Mouse (Mus musculus) embryonic facial prominence, embryonic 13.5 days (tissue): ENCODE measurements around the gene C130050O18Rik. TPM values are rescaled to one million over a fixed set of nuclear protein-coding genes. Genes with fewer than 3 reads are reported as not detected.

Source experiments
- ATAC-seq: fragments of 200-750 bp; cut with Nextera tagmentation; 2 replicates; pipeline ENCODE4 v1.8.0; 2017; ENCODE audit warnings: low read depth; ENCODE audit not compliant: insufficient number of reproducible peaks, insufficient read depth, low FRiP score, low TSS enrichment
- H3K27ac ChIP-seq: fragments of 300-500 bp; sonication (generic); 2 replicates; pipeline ENCODE4 v1.5.1; 2015; ENCODE audit warnings: moderate library complexity, mild to moderate bottlenecking, inconsistent platforms
- H3K27me3 ChIP-seq: fragments of 300-500 bp; sonication (generic); 2 replicates; pipeline ENCODE4 v1.6.1; 2015; ENCODE audit warnings: mild to moderate bottlenecking, inconsistent platforms
- H3K36me3 ChIP-seq: fragments of 300-500 bp; sonication (generic); 2 replicates; pipeline ENCODE4 v1.6.1; 2015; ENCODE audit warnings: mild to moderate bottlenecking, inconsistent platforms
- H3K4me1 ChIP-seq: fragments of 300-500 bp; sonication (generic); 2 replicates; pipeline ENCODE4 v1.6.1; 2015; ENCODE audit warnings: inconsistent platforms
- H3K4me2 ChIP-seq: fragments of 300-500 bp; sonication (generic); 2 replicates; pipeline ENCODE4 v1.6.1; 2015; ENCODE audit warnings: moderate library complexity, mild to moderate bottlenecking, inconsistent platforms
- H3K4me3 ChIP-seq: fragments of 300-500 bp; sonication (generic); 2 replicates; pipeline ENCODE4 v1.5.1; 2015; ENCODE audit warnings: mild to moderate bottlenecking, inconsistent platforms
- H3K9ac ChIP-seq: fragments of 300-500 bp; sonication (generic); 2 replicates; pipeline ENCODE4 v1.6.1; 2015; ENCODE audit warnings: mild to moderate bottlenecking, inconsistent platforms
- H3K9me3 ChIP-seq: fragments of 300-500 bp; sonication (generic); 2 replicates; pipeline ENCODE4 v1.6.1; 2016; ENCODE audit warnings: inconsistent platforms
- WGBS: fragments of 180-500 bp; shearing (Covaris S2); methylation state at CpG from one replicate; pipeline ENCODE4 v1.1.7; 2015; ENCODE audit warnings: mixed read lengths; 5-methylcytosine and 5-hydroxymethylcytosine counted together
- microRNA counts: library from miRNA; unstranded; fragments of <30 nt; microRNA quantifications from one replicate; lab custom pipeline; 2016
- microRNA-seq: library from miRNA; unstranded; fragments of <30 nt; microRNA quantifications from one replicate; pipeline ENCODE4, GENCODE M21; 2016
- polyA plus RNA-seq: library from polyadenylated mRNA; unstranded; fragments of >200 nt; fragmentation: Nextera tagmentation; extraction: Ambion mirVana; gene quantifications from 2 replicates; pipeline ENCODE4 v1.2.1, GENCODE M21; 2015

C130050O18Rik gene
- polyA plus RNA-seq, 1 experiment from 2014 or later = 3.1 TPM

DNA sequence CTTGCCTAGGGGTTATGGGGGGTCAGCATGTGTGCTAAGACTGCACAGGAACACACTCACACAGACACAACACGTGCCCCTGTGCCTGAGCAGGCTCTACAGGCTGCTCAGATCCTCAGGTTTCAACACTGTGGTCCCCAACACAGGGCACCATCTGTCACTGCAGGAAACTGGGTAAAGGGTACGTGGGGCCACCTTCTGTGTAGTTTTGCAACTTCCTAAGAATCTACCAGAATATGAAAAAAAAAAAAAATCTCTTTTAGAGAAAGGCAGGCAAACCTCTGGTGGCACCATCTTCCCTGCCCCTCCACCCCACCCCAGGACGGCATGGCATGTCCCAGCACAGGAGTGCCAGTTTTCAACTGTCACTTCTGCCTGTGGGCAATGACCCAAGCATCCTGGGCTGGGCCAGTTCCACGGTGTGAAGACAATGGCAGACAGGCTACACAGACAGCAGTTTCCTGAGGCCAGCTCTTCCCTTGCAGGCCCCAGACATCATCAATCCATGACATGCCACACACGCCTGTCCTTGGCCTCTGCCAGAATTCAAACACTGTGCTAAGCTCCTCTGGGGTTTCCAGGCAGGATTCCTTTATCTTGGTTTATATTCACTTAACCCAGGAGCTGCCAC lies 44.2 kb downstream of the C130050O18Rik start:
- ATAC-seq = no peak
- H3K4me3 ChIP-seq = no peak overlapping the region
- H3K36me3 ChIP-seq = peaks cover 11% of the 10 kb centered on the region
- H3K27ac ChIP-seq = no peak overlapping the region
- H3K4me2 ChIP-seq = no peak overlapping the region
- H3K9ac ChIP-seq = peak overlapping the region; percentile 49; the same call in 1 of the 2 replicates
- H3K4me1 ChIP-seq = peaks cover 7% of the 10 kb centered on the region
- H3K27me3 ChIP-seq = no peaks in the 10 kb centered on the region
- H3K9me3 ChIP-seq = no peaks in the 10 kb centered on the region
- 55% methylated on average over 5 of the region's 5 CpGs for WGBS

DNA sequence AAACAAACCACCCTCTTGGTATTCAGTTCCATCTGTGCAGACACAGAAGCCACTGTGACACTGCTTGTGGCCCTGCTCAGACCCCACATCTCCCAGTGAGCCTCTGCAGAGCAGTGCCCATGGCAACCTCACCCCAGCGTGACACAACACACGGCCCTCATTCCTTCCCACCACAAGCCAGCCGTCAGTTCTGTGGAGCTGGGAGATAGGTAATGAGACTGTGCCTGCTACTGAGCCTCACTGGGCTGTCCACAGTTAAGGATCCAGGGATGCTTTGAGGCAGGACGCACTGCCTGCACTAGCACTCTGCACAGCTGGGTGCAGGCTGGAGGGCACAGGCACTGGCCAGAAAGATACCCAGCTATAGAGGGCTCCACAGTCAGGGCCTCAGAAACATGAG lies 44.8 kb downstream of the C130050O18Rik start:
- H3K36me3 ChIP-seq = peaks cover 18% of the 10 kb centered on the region
- no peak overlapping the region for H3K4me2 ChIP-seq
- H3K9me3 ChIP-seq = no peaks in the 10 kb centered on the region
- no peak overlapping the region for H3K4me3 ChIP-seq
- peaks cover 7% of the 10 kb centered on the region for H3K4me1 ChIP-seq
- no peak overlapping the region for H3K27ac ChIP-seq
- 0 out of 2 replicates have a peak, but pooled peaks have one; percentile 48 for ATAC-seq
- 46% methylated on average over 4 of the region's 4 CpGs for WGBS
- peak overlapping the region; percentile 49; the same call in 1 of the 2 replicates for H3K9ac ChIP-seq
- no peaks in the 10 kb centered on the region for H3K27me3 ChIP-seq

DNA sequence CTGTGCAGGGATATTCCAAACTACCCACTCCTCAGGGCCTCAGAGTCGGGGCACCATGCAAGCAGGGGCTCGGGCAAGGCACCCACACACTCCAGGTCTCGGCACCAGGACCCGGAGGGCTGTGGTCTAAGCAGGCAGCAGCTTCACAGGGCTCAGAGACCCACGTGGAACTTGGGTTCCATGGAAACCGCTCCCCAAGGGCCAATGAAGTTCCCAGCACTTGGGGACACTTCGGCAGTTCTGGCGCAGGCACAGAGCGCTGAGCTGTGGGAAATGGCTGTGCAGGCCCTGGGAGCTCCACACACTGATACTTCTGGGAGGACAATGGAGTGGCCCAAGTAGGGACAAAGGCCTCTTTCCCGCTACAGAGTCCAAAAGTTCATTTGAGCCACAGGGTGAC lies 48.0 kb downstream of the C130050O18Rik start:
- H3K27me3 ChIP-seq = no peaks in the 10 kb centered on the region
- H3K36me3 ChIP-seq = peaks cover 23% of the 10 kb centered on the region
- no peak for ATAC-seq
- H3K9ac ChIP-seq = no peak overlapping the region
- WGBS = 93% methylated on average over 10 of the region's 10 CpGs
- peaks cover 7% of the 10 kb centered on the region for H3K4me1 ChIP-seq
- no peak overlapping the region for H3K4me3 ChIP-seq
- H3K9me3 ChIP-seq = no peaks in the 10 kb centered on the region
- no peak overlapping the region for H3K27ac ChIP-seq
- H3K4me2 ChIP-seq = no peak overlapping the region

DNA sequence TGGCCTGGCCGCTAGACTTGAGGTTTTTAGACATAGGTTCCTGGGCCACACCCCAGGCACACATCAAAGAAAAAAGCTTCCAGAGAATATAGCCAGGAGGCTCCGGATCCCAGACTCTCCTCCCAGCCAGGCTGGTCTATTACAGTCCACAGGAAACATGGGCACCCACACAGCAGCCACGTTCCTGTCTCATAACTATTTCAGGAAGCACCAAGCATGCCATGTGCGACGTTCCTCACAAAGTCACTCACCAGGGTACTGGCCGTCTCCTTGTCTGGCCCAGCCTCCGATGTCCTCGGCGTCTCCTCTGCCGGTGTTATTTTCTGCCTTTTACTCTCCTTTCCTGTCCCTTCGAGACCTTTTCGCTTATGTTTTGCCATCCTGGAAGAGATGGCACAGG lies 50.1 kb downstream of the C130050O18Rik start:
- Histone ChIP-seq H3K4me1 (peaks cover 11% of the 10 kb centered on the region), H3K4me3 (no peak overlapping the region), H3K27ac (no peak overlapping the region), H3K9ac (no peak overlapping the region), H3K4me2 (no peak overlapping the region), H3K27me3 (no peaks in the 10 kb centered on the region), H3K9me3 (no peaks in the 10 kb centered on the region), H3K36me3 (peaks cover 23% of the 10 kb centered on the region)
- 91% methylated on average over 12 of the region's 12 CpGs for WGBS
- ATAC-seq = no peak

DNA sequence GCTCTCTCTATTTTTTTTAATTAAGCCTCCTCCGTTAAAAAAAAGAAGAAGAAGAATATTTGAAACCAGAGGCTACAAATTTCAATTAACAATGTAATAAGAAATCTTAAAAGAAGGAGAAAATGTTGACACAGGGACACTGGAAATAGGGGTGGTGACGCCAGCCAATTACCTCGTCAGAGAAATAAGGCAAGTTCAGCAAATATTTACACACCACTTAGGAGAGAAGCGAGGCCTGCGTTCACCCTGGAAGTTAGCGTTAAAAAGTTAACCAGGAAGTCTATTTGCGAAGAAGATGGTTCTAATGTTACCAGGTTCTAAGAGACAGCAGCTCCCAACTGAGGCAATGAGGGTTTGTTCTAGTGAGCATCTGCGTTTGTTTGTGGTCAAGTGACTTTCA lies 52.2 kb downstream of the C130050O18Rik start:
- H3K9ac ChIP-seq = no peak overlapping the region
- H3K4me2 ChIP-seq = no peak overlapping the region
- no peak overlapping the region for H3K4me3 ChIP-seq
- no peak for ATAC-seq
- H3K36me3 ChIP-seq = peaks cover 22% of the 10 kb centered on the region
- H3K27me3 ChIP-seq = no peaks in the 10 kb centered on the region
- 84% methylated on average over 8 of the region's 8 CpGs for WGBS
- H3K27ac ChIP-seq = no peak overlapping the region
- peaks cover 17% of the 10 kb centered on the region for H3K4me1 ChIP-seq
- H3K9me3 ChIP-seq = no peaks in the 10 kb centered on the region

DNA sequence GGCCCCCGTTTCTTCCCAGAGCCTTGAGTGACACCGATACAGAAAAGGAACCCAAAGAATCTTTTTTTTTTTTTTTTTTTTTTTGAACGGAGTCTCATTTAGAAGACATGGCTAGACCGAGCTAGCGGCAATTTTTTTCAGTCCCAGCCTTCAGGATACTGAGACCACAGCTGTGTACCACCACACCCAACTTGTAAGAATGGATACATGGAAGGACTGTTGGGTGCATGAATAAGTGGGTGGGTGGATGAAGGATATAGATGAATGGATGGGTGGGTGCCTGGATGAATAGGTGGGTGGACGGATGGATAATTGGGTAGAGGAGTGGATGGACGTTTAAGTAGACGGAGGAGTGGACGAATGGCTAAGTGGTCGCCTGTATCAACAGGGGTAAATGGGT lies 54.9 kb downstream of the C130050O18Rik start:
- H3K9ac ChIP-seq = peak overlapping the region; percentile 74
- peaks cover 17% of the 10 kb centered on the region for H3K4me1 ChIP-seq
- H3K36me3 ChIP-seq = peaks cover 5% of the 10 kb centered on the region
- H3K27ac ChIP-seq = no peak overlapping the region
- no peaks in the 10 kb centered on the region for H3K9me3 ChIP-seq
- ATAC-seq = no peak
- peak overlapping the region; percentile 79 for H3K4me2 ChIP-seq
- 6% methylated on average over 10 of the region's 10 CpGs for WGBS
- H3K4me3 ChIP-seq = peak overlapping the region; percentile 67
- no peaks in the 10 kb centered on the region for H3K27me3 ChIP-seq

DNA sequence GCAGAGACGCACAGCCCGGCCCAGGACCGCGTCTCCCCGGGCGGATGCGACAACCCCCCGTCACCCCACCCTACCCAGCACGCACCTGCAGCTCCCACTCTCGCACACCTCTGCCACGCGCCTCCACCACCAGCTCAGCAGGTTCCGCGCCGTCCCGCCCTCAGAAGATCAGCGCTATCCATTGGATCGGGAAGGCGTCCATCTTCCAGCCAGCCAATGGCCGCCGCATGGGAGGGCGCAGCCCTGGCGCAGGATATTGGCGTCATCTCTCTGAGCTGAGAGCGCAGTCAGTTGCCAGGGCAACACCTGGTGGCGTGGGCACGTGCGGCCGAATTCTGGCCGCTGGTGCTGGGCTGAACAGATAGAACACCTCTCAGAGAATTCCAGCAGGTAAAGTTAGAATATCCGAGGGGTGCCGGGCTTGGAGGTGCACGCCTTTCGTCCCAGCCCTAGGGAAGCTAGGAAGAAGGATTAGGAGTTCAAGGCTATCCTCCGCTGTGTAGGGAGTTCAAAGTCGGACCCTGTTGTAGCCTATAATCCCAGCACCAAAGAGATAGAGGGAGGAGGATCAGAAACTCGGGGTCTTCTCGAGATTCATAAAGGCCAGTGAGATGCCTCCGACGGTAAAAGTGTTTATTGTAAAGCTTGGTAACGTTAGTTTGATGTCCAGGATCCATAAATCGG lies 55.4 kb downstream of the C130050O18Rik start, which contains the start of gene 3110082I17Rik:
TSS of gene 3110082I17Rik (minus strand) at position 144 of the 684 bp plus-strand sequence.
- Histone ChIP-seq H3K4me3 (peak within 1 kb of the TSS; percentile 67), H3K4me2 (peak within 1 kb of the TSS; percentile 79), H3K4me1 (peaks cover 17% of the 10 kb centered on the region), H3K27me3 (no peaks in the 10 kb centered on the region), H3K9ac (peak within 1 kb of the TSS; percentile 74), H3K9me3 (no peaks in the 10 kb centered on the region), H3K36me3 (no peaks in the 10 kb centered on the region), H3K27ac (no peak within 1 kb of the TSS)
- WGBS = 4% methylated on average over 42 of the region's 42 CpGs
- peak; percentile 93 for ATAC-seq

DNA sequence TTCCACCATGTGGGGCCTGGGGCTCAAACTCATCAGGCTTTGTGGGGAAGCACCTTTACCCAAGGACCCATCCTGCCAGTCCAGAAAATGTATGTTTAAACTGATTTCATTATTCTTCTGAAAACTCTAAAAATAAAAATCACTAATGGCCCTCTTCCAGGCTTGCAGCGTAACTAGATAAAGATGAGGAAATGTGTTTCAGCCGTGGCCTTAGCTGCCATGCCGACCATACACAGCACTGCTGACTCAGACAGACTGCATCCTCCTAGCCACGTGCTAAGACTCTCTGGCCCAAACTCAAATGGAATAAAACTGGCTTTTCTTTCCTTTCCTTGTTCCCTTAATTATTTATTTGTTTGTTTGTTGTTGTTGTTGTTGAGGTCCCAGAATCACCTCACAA lies 59.8 kb downstream of the C130050O18Rik start:
- no peak for ATAC-seq
- Histone ChIP-seq H3K27ac (no peak overlapping the region), H3K36me3 (peaks cover 3% of the 10 kb centered on the region; the same call in 1 of the 2 replicates), H3K4me1 (peaks cover 7% of the 10 kb centered on the region), H3K4me3 (no peak overlapping the region), H3K27me3 (no peaks in the 10 kb centered on the region), H3K9ac (no peak overlapping the region), H3K4me2 (no peak overlapping the region), H3K9me3 (no peaks in the 10 kb centered on the region)
- 74% methylated on average over 4 of the region's 4 CpGs for WGBS

MicroRNA genes within 50 kb of the gene (microRNA counts, 519-probe panel; counts per million panel counts)
- microRNA mmu-miR-339-3p (lab: Ali Mortazavi, UCI) = 236 counts per million, percentile 44 among the panel's probes with 10 or more counts
- 236 counts per million, percentile 44 among the panel's probes with 10 or more counts for microRNA mmu-miR-339-5p (lab: Ali Mortazavi, UCI)

Small RNA genes within 50 kb of the gene (microRNA-seq; reads per million reads assigned to microRNA genes)
- gene Mir339 = 612 reads per million, percentile 73 among the genes with 10 or more reads in this experiment

Other genes with a start within 250 kb of the C130050O18Rik start
- 51.5 and 53.0 TPM in 2 replicates for gene Sun1, start 204.6 kb upstream of the C130050O18Rik start, polyA plus RNA-seq
- gene Get4, start 153.0 kb upstream of the C130050O18Rik start, polyA plus RNA-seq = 137 and 160 TPM in 2 replicates
- gene Adap1, start 79.7 kb upstream of the C130050O18Rik start, polyA plus RNA-seq = 0.61 and 0.63 TPM in 2 replicates
- 88.4 and 108 TPM in 2 replicates for gene Cox19, start 53.9 kb upstream of the C130050O18Rik start, polyA plus RNA-seq
- gene Cyp2w1, start 52.7 kb upstream of the C130050O18Rik start, polyA plus RNA-seq = 12.8 and 17.0 TPM in 2 replicates
- gene Gpr146, start 27.6 kb upstream of the C130050O18Rik start, polyA plus RNA-seq = 1.7 and 2.5 TPM in 2 replicates
- gene Gper1, start 17.9 kb downstream of the C130050O18Rik start, polyA plus RNA-seq = 1.2 and 1.6 TPM in 2 replicates
- gene 3110082I17Rik, start 55.2 kb downstream of the C130050O18Rik start, polyA plus RNA-seq = 32.6 and 35.6 TPM in 2 replicates
- gene Zfand2a, start 79.3 kb downstream of the C130050O18Rik start, polyA plus RNA-seq = 10.5 and 12.2 TPM in 2 replicates
- gene Uncx, start 138.2 kb downstream of the C130050O18Rik start, polyA plus RNA-seq = 2.3 and 4.4 TPM in 2 replicates